Comparison of ENCODE assay signal across 7 mouse cellular contexts in the genomic region with DNA sequence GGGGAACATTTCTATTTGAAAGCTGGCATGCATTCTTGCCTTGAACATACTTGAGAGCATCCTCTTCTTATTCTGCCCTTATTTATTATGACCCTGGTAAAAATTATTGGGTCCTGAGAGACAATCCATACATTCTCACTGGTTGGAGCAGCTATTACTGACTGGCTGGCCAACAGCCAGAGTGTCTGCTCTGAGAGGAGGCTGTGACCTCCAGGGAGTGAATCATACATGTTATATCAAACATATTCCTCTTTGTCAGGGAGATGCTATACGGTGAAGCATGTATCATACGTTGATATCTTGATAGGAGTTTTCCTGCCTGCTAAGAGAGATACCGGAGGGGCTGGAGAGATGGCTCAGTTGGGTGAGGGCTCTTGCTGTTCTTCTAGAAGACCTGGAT.
"Had no signal": no experiment of that assay in that cellular context is flagged by ENCODE, and none has a peak within 500 bp of the region (broad histone marks: within the 10 kb centered on the region; RNA-seq: fewer than 3 reads in every experiment).

No protein-coding gene starts in this region.

- DNase-seq: kidney, postnatal 25 days; lung, adult 2 months; lung, postnatal 36 days; right cerebral cortex, adult 18-20 months; right cerebral cortex, postnatal 25 days; thymus, adult 18-20 months; thymus, postnatal 14 days had no signal
